Comparison of ENCODE assay signal across 8 mouse cellular contexts in genomic region chr7:122459203-122459965, GRCm38 (mm10).
DNase-seq lines count a peak whose midpoint lies in the region; ATAC-seq and TF ChIP-seq lines count a peak whose summit lies in the region.

No protein-coding gene starts in this region.

- peak; percentile 86 to 93 (median 93) for TF ChIP-seq CTCF in MEL (IDR thresholded peaks at IDR 0.05 in 2 of 3, conservative IDR thresholded peaks at IDR 0.05 in 1 of 3; ENCODE audit: control insufficient read depth in 1 of 3, insufficient read depth in 1 of 3, low read depth in 2 of 3, low read length in 3 of 3, poor library complexity in 1 of 3, severe bottlenecking in 1 of 3)
- TF ChIP-seq CTCF in lung, postnatal 0 days (IDR thresholded peaks at IDR 0.05), result peak; percentile 98

- H3K27ac ChIP-seq in MEL (ENCODE audit: control insufficient read depth, low read depth, low read length), result no peak overlapping the region
- H3K27ac ChIP-seq in forebrain, embryonic 15.5 days (replicated peaks), result no peak overlapping the region
- no peak overlapping the region for H3K27ac ChIP-seq in hindbrain, embryonic 11.5 days (ENCODE audit: low read depth, low read length)
- H3K27ac ChIP-seq in lung, postnatal 0 days (ENCODE audit: low read length), result no peak overlapping the region

- no peak for TF ChIP-seq POLR2A in MEL (IDR thresholded peaks at IDR 0.05; ENCODE audit: control insufficient read depth in 1 of 2, insufficient read depth in 1 of 2, low read depth in 1 of 2, low read length in 2 of 2, poor library complexity in 1 of 2)

- no peak overlapping the region for H3K4me2 ChIP-seq in forebrain, embryonic 15.5 days (replicated peaks)
- H3K4me2 ChIP-seq in hindbrain, embryonic 11.5 days (replicated peaks; ENCODE audit: low read depth, low read length), result no peak overlapping the region
- no peak overlapping the region for H3K4me2 ChIP-seq in lung, postnatal 0 days (replicated peaks; ENCODE audit: low read depth, low read length)

- H3K36me3 ChIP-seq in MEL (ENCODE audit: control insufficient read depth in 1 of 2, insufficient read depth in 2 of 2, low read length in 2 of 2), result no peaks in the 10 kb centered on the region
- H3K36me3 ChIP-seq in forebrain, embryonic 15.5 days, result no peaks in the 10 kb centered on the region
- H3K36me3 ChIP-seq in hindbrain, embryonic 11.5 days (ENCODE audit: control insufficient read depth, insufficient read depth, low read length), result no peaks in the 10 kb centered on the region
- H3K36me3 ChIP-seq in lung, postnatal 0 days (ENCODE audit: insufficient read depth, low read length), result no peaks in the 10 kb centered on the region

- H3K4me1 ChIP-seq in MEL (ENCODE audit: control insufficient read depth in 1 of 2, insufficient read depth in 2 of 2, low read length in 2 of 2), result no peaks in the 10 kb centered on the region
- no peaks in the 10 kb centered on the region for H3K4me1 ChIP-seq in forebrain, embryonic 15.5 days
- no peaks in the 10 kb centered on the region for H3K4me1 ChIP-seq in hindbrain, embryonic 11.5 days (replicated peaks; ENCODE audit: control insufficient read depth, insufficient read depth, low read length)
- H3K4me1 ChIP-seq in lung, postnatal 0 days (ENCODE audit: insufficient read depth, low read depth, low read length), result no peaks in the 10 kb centered on the region

- no peak overlapping the region for H3K9ac ChIP-seq in MEL (ENCODE audit: control insufficient read depth, low read depth, low read length, poor library complexity, severe bottlenecking)
- no peak overlapping the region for H3K9ac ChIP-seq in forebrain, embryonic 15.5 days (replicated peaks)
- no peak overlapping the region for H3K9ac ChIP-seq in hindbrain, embryonic 11.5 days (ENCODE audit: low read depth, low read length)
- H3K9ac ChIP-seq in lung, postnatal 0 days (replicated peaks; ENCODE audit: low read depth), result no peak overlapping the region

- peak; percentile 90 for TF ChIP-seq RAD21 in MEL (IDR thresholded peaks at IDR 0.05; ENCODE audit: low read depth, low read length)

- no peak for TF ChIP-seq EP300 in MEL (IDR thresholded peaks at IDR 0.05; ENCODE audit: low read depth in 1 of 2, low read length in 2 of 2)
- TF ChIP-seq EP300 in lung, postnatal 0 days (IDR thresholded peaks at IDR 0.05), result no peak

- no peaks in the 10 kb centered on the region for H3K27me3 ChIP-seq in MEL (ENCODE audit: control insufficient read depth in 1 of 2, insufficient read depth in 2 of 2, low read length in 2 of 2)
- no peaks in the 10 kb centered on the region for H3K27me3 ChIP-seq in forebrain, embryonic 15.5 days
- H3K27me3 ChIP-seq in hindbrain, embryonic 11.5 days (ENCODE audit: control insufficient read depth, insufficient read depth, low read length), result no peaks in the 10 kb centered on the region
- no peaks in the 10 kb centered on the region for H3K27me3 ChIP-seq in lung, postnatal 0 days (replicated peaks; ENCODE audit: insufficient read depth, low read length)

- DNase-seq in MEL (ENCODE audit: low read depth, low spot score), result peak; percentile 75
- DNase-seq in cerebellum, adult 11 months, result peak; percentile 84
- DNase-seq in hindbrain, embryonic 11.5 days (ENCODE audit: low spot score), result peak; percentile 95
- DNase-seq in layer of hippocampus, adult 9-10 months (ENCODE audit: low spot score), result peak; percentile 86
- peak; percentile 73 for DNase-seq in lung, postnatal 0 days (ENCODE audit: low spot score)
- peak; percentile 84 for DNase-seq in ovary, postnatal 14 days (ENCODE audit: low spot score)
- DNase-seq in thymus, postnatal 10 days (ENCODE audit: low spot score in 2 of 2), result peak; percentile 60 to 90

- WGBS in forebrain, embryonic 15.5 days, result 72% methylated on average over 9 of the region's 9 CpGs
- 74% methylated on average over 9 of the region's 9 CpGs for WGBS in hindbrain, embryonic 11.5 days
- WGBS in lung, postnatal 0 days, result 57% methylated on average over 9 of the region's 9 CpGs

- ATAC-seq in forebrain, embryonic 15.5 days (replicated peaks), result peak; percentile 81
- peak; percentile 47; the same call in 1 of the 2 replicates for ATAC-seq in hindbrain, embryonic 11.5 days (ENCODE audit: low FRiP score)
- peak; percentile 65 for ATAC-seq in lung, postnatal 0 days

- H3K9me3 ChIP-seq in MEL (replicated peaks; ENCODE audit: insufficient read depth, low read length), result no peaks in the 10 kb centered on the region
- H3K9me3 ChIP-seq in forebrain, embryonic 15.5 days, result no peaks in the 10 kb centered on the region
- no peaks in the 10 kb centered on the region for H3K9me3 ChIP-seq in hindbrain, embryonic 11.5 days (ENCODE audit: control insufficient read depth, low read length)
- H3K9me3 ChIP-seq in lung, postnatal 0 days (ENCODE audit: low read length), result no peaks in the 10 kb centered on the region

- no peaks in the 10 kb centered on the region for H3K79me2 ChIP-seq in MEL (ENCODE audit: control insufficient read depth, insufficient read depth, low read length, poor library complexity)

- no peak overlapping the region for H3K4me3 ChIP-seq in MEL (ENCODE audit: control insufficient read depth in 1 of 2, insufficient read depth in 1 of 2, low read depth in 2 of 2, low read length in 2 of 2)
- H3K4me3 ChIP-seq in forebrain, embryonic 15.5 days, result no peak overlapping the region
- no peak overlapping the region for H3K4me3 ChIP-seq in hindbrain, embryonic 11.5 days (ENCODE audit: low read depth, low read length)
- no peak overlapping the region for H3K4me3 ChIP-seq in lung, postnatal 0 days (ENCODE audit: low read depth, low read length)

TF ChIP-seq in MEL, 35 proteins besides CTCF, POLR2A, EP300 and RAD21:
- TF ChIP-seq KAT2A (conservative IDR thresholded peaks at IDR 0.05; ENCODE audit: low read depth, low read length) (no peak), NELFE (IDR thresholded peaks at IDR 0.05; ENCODE audit: low read depth, low read length) (no peak), TBP (IDR thresholded peaks at IDR 0.05; ENCODE audit: low read depth, low read length) (no peak), MAFK (IDR thresholded peaks at IDR 0.05; ENCODE audit: borderline replicate concordance, low read depth, low read length) (no peak), SMC3 (IDR thresholded peaks at IDR 0.05; ENCODE audit: low read depth, low read length) (peak; percentile 74), ETS1 (IDR thresholded peaks at IDR 0.05; ENCODE audit: low read depth, low read length) (no peak), MXI1 (IDR thresholded peaks at IDR 0.05; ENCODE audit: low read depth, low read length) (no peak), MEF2A (IDR thresholded peaks at IDR 0.05; ENCODE audit: extremely low read depth, insufficient replicate concordance, low read depth, low read length, poor library complexity, severe bottlenecking) (no peak), RCOR1 (IDR thresholded peaks at IDR 0.05; ENCODE audit: low read depth, low read length) (no peak), ZC3H11A (IDR thresholded peaks at IDR 0.05; ENCODE audit: low read depth, low read length) (peak; percentile 82), USF2 (IDR thresholded peaks at IDR 0.05; ENCODE audit: borderline replicate concordance in 1 of 2, insufficient read depth in 1 of 2, low read depth in 1 of 2, low read length in 2 of 2) (no peak), HCFC1 (IDR thresholded peaks at IDR 0.05; ENCODE audit: low read depth, low read length) (no peak), USF1 (IDR thresholded peaks at IDR 0.05; ENCODE audit: low read depth, low read length) (no peak)
